Mouse (Mus musculus): ENCODE data around the gene Podn.
"Not testable (repeated sequence)": the region's sequence is repeated elsewhere in the genome, so short reads cannot be mapped to it uniquely, and the experiment has no call there.

Podn gene

GRCm38 (mm10) chr4:108096345-108096744, at the start of gene Podn:
TSS of gene Podn (minus strand) at chr4:108096445.
- DNase-seq (ENCODE audit: low read depth) = no peak

GRCm38 (mm10) chr4:108145554-108145953, 49.3 kb upstream of the Podn start:
- not testable (repeated sequence) for DNase-seq (ENCODE audit: low read depth)

GRCm38 (mm10) chr4:108144880-108145279, 48.6 kb upstream of the Podn start, which contains the start of gene Scp2:
TSS of gene Scp2 (minus strand) at chr4:108144998.
- DNase-seq (ENCODE audit: low read depth) = no peak

GRCm38 (mm10) chr4:108143778-108144177, 47.5 kb upstream of the Podn start:
- no peak for DNase-seq (ENCODE audit: low read depth)

GRCm38 (mm10) chr4:108143178-108143577, 46.9 kb upstream of the Podn start:
- DNase-seq (ENCODE audit: low read depth) = not testable (repeated sequence)

GRCm38 (mm10) chr4:108136938-108137337, 40.7 kb upstream of the Podn start:
- DNase-seq (ENCODE audit: low read depth) = no peak

- no peak for DNase-seq (ENCODE audit: low read depth)
These were observed 34.2 kb upstream of the Podn start for GRCm38 (mm10) chr4:108130452-108130851.

GRCm38 (mm10) chr4:108128339-108128738, 32.1 kb upstream of the Podn start:
- DNase-seq (ENCODE audit: low read depth) = no peak

- no peak for DNase-seq (ENCODE audit: low read depth)
These were observed 31.3 kb upstream of the Podn start for GRCm38 (mm10) chr4:108127516-108127915.

- DNase-seq (ENCODE audit: low read depth) = no peak
These were observed 30.0 kb upstream of the Podn start for GRCm38 (mm10) chr4:108126260-108126659.

GRCm38 (mm10) chr4:108124104-108124503, 27.9 kb upstream of the Podn start:
- no peak for DNase-seq (ENCODE audit: low read depth)

- DNase-seq (ENCODE audit: low read depth) = peak; percentile 89
These were observed 22.0 kb upstream of the Podn start for GRCm38 (mm10) chr4:108117924-108118876.

GRCm38 (mm10) chr4:108117488-108117887, 21.2 kb upstream of the Podn start:
- no peak for DNase-seq (ENCODE audit: low read depth)

GRCm38 (mm10) chr4:108116466-108116865, 20.2 kb upstream of the Podn start:
- DNase-seq (ENCODE audit: low read depth) = no peak

GRCm38 (mm10) chr4:108110706-108111105, 14.5 kb upstream of the Podn start:
- DNase-seq (ENCODE audit: low read depth) = no peak

GRCm38 (mm10) chr4:108109728-108110127, 13.5 kb upstream of the Podn start:
- DNase-seq (ENCODE audit: low read depth) = no peak

- no peak for DNase-seq (ENCODE audit: low read depth)
These were observed 3.4 kb downstream of the Podn start for GRCm38 (mm10) chr4:108092741-108093397.

GRCm38 (mm10) chr4:108083993-108084392, 12.3 kb downstream of the Podn start:
- no peak for DNase-seq (ENCODE audit: low read depth)

- DNase-seq (ENCODE audit: low read depth) = no peak
These were observed 13.1 kb downstream of the Podn start for GRCm38 (mm10) chr4:108083032-108083735.

- DNase-seq (ENCODE audit: low read depth) = peak; percentile 20
These were observed 13.8 kb downstream of the Podn start for GRCm38 (mm10) chr4:108082401-108082806.

GRCm38 (mm10) chr4:108080876-108081275, 15.4 kb downstream of the Podn start:
- DNase-seq (ENCODE audit: low read depth) = no peak

GRCm38 (mm10) chr4:108079762-108080161, 16.5 kb downstream of the Podn start:
- no peak for DNase-seq (ENCODE audit: low read depth)
